Mouse (Mus musculus): ENCODE results near the gene Ints11.

Ints11 gene

DNA sequence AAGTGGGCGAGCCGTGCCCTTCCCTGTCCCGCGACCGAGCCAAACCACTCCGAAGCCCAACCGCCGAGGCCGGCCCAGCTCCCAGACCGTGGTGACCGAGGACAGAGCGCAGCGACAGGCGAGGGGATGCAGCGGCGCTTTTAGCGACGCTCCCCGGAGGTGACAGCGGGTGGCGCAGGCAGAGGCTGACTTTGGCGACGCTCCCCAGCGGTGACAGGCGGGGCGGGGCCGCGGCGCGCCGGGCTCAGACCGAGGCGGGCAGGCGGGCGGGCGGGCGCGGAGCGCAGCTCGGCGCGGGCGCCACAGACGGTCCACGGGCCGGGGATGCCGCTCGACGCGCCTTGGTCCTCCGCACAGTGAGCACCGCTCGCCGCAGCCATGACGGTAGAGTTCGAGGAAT, 22.7 kb downstream of the Ints11 start:
- peak; percentile 80 for DNase-seq (ENCODE audit: low read depth, low spot score)

DNA sequence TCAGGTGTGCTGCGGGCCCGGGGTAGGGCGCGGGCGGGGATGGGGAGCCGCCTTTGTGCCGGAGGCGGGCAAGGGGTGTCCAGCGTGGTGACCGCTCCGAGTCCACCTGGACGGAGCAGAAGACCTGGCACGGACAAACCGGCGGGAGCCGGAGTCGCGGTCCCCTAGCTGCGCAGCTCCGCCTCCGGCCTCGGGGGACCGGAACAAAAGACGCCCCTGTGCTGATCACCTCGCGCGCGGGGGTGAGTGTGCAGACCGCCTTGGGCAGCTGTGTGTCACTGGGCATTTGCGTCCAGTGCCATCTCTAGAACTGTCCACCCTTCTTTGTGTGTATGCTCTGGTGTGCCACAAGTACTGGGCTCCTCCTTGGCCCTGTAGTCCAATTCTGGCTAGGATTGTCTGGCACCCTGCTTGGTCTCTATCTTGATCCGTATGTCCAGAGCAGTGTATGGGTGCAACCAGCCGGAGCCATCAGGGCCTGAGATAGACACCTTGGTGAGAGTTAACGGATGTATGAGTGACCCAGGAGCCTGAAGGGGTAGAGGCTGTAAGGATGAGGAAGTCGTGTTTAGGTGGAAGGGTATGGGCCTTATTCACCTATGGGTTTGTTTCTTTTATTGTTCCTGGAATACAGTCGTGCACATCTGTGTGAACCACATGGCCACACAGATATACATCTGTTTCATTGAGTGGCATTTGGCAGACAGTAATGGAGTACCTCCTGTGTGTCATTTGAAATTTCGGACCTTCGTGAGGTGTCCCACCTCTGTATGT, 23.3 kb downstream of the Ints11 start:
- DNase-seq (ENCODE audit: low read depth, low spot score) = no peak

DNA sequence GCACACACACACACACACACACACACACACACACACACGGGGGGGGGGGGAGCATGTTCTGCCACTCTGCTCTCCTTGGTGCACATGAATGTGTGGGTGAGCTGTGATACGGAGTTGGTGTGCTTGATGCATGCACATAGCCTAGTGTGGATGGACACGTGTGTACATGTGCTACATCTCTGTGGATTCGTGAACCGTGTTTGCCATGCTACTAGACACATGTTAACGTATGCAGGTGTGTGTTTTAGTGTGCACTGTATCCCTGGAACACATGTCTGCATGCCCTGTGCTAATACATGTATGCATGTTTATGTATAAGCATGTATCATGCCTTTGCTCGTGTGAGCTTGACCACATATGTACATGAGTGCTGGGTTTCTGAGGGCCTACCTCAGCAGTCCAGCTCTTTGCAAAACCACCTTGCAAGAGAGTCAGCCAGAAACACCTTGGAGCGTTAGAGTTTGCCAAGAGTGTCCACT, 23.9 kb downstream of the Ints11 start:
- DNase-seq (ENCODE audit: low read depth, low spot score) = no peak

DNA sequence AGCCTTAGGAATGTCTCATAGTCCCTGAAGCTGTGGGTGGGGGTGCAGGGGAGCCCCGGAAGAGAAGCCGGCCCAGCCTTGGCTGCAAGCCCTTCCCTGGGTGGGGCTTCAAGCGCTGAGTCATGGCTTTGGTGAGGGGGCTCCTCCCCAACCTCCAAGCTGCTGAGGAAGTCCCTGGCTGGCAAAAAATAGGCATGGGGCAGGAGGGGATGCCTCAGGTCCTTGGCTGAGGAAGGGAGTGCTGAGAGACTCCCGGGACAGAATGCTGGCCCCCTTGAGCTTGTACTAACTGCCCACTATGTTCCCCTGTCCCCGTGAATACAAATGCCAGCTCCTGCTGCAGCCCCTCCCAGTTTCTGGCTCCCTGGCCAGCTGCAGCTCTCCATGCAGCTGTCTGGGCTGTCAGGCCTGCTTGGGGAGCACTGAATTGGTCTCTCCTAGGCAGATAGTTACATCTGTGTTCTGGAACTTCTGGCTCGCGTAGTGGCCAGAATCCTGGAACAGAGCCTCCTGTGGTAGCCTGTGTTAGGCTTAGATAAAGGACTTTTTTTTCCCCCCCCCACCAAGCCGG, 25.1 kb downstream of the Ints11 start:
- no peak for DNase-seq (ENCODE audit: low read depth, low spot score)

DNA sequence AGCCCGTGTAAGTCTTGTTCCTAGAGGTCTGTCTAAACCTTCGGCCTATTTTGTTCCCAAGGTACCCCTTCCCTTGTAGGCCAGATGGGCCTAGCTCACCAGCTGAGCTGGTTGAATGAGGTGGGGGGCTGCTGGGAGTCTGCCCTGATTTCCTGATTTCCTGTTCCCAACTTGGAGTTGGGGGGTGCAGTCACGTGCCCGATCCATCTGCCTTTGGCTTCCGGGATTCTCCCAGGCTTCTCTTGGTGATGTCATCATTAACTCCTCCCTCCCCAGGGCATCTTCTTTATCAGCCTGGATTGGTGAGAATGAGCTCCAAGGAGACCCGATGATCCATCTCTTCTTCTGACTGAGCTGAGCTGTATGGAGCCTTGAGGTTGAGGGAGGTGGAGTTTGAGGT, 25.9 kb downstream of the Ints11 start:
- peak; percentile 36 for DNase-seq (ENCODE audit: low read depth, low spot score)

DNA sequence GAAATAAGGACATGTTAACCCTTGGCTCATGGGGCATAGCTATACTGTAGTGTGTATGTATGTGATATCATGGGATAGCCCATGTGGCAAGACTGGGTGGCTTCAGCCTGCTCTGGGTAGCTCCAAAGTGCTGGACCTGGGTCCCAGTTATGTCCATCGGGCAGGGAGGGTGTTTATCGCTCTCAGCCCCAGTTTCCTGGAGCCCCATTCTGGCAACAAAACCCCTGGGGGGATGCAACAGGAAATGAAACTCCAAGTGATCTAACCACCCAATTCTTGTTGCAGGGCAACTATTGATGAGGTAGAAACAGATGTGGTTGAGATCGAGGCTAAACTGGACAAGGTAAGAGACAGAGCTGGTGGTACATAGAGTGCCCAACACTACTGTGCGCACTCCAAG, 26.5 kb downstream of the Ints11 start:
- no peak for DNase-seq (ENCODE audit: low read depth, low spot score)

DNA sequence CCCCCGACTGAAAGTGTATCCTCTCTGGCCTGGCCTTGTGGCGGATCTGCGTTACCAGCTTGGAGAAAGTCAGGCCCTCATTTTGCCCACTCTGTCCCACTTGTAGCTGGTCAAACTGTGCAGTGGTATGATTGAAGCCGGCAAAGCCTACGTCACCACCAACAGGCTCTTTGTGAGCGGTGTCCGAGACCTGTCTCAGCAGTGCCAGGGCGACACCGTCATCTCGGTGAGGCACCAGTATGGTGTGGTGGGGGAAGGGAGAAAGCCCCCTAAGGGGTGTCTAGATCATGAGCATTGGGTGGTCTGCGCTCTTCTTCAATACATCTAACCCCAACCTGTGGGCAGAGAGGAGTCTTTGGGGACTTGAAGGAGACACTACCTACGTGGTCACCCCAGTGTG, 27.1 kb downstream of the Ints11 start:
- DNase-seq (ENCODE audit: low read depth, low spot score) = no peak

DNA sequence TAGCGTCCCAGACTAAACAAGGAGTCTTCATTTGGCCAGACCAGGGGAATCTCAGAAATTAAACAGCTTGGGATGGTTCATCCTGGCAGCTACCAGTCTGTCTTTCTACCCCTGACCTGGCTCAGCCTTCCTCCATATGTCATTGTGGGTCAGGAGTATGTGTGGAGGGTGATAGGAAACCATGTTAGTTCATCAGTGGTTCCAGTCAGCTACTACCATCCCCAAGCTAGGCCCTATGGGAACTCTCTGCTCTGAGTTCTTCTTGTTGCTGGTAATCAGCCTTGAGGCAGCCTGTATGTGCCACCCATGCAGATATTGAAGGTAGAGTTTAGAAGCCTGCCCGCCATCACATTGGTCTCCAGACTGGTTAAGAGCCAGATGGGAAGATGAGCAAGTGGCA, 29.0 kb downstream of the Ints11 start:
- DNase-seq (ENCODE audit: low read depth, low spot score) = no peak

DNA sequence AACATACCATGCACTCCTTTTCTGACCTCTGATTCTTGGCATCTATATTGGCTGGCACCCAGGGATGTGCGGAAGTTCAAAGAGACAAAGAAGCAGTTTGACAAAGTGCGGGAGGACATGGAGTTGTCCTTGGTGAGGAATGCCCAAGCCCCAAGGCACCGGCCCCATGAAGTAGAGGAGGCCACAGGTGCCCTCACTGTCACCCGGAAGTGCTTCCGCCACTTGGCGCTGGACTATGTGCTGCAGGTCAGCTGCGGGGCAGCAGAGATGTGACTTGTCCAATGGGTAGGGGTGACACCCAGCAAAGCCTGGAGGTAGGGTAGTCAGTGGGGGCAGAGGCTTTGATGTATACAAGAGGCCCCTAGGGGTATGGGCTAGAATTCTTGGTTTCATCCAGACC, 30.0 kb downstream of the Ints11 start:
- no peak for DNase-seq (ENCODE audit: low read depth, low spot score)

DNA sequence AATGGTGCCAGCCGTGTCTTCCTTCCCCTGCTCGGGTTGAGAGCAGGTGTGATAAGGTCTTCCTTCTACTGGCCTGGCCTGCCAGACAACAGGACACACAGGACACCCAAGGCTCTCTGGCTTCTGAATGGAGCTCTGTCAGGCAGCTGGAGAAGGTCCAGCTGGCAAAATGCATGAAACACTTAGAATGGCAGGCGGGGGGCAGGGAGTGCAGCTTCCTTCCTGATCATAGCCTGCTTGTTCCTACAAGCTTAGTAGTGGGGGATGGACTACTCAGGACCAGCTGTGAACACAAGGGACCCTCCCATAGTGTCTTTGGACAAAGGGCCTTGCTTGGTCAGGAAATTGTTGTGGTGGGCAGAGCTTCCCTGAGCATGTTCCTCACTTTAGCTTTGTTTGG, 31.9 kb downstream of the Ints11 start:
- no peak for DNase-seq (ENCODE audit: low read depth, low spot score)

DNA sequence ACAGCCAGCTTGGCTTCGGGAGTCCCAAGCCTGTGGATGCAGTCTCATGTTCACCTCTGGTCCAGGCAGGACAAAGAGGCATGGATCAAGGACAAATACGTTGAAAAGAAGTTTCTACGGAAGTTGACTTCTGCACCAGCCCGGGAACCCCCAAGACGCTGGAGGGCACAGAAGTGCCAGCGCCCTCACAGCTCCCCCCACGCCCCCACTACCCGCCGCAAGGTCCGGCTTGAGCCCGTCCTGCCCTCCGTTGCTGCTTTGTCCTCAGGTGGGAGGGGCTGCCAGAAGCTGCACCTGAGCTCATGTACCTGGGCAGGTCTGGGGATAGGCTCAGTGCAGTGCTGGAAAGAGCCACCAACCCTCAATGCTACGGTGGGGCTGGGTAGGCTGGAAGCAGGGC, 33.9 kb downstream of the Ints11 start:
- no peak for DNase-seq (ENCODE audit: low read depth, low spot score)

DNA sequence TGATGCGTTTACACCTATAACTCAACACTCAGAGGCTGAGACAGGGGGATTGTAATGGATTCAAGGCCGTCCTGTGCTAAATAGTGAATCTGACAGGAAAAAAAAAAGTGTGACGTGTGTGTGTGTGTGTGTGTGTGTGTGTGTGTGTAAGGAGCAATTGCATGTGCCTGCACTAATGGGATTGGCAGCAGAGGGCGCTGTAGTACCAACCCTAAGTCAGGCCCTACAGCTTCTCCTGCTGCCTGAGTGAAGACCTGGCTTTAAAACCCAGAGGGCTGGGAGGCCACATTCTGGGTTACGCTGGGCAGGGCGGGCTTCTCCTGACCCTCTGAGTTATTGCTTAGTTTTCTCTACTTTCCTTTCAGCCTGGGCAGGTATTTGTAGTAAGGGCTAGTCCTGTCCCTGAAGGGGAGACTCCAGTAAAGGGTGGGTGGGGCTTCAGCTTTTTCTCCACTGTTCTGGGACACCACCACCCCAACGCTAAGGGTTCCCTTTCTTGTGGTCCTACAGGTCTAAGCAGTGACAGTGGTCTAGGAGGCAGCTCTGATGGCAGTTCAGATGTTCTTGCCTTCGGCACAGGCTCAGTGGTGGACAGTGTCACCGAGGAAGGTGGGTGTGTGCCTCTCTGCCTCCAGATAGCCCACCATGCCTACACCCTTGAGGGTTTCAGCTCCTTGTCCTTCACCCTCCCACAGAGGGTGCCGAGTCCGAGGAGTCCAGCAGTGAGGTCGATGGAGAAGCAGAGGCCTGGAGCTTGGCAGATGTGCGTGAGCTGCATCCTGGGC, 35.2 kb downstream of the Ints11 start:
- no peak for DNase-seq (ENCODE audit: low read depth, low spot score)

DNA sequence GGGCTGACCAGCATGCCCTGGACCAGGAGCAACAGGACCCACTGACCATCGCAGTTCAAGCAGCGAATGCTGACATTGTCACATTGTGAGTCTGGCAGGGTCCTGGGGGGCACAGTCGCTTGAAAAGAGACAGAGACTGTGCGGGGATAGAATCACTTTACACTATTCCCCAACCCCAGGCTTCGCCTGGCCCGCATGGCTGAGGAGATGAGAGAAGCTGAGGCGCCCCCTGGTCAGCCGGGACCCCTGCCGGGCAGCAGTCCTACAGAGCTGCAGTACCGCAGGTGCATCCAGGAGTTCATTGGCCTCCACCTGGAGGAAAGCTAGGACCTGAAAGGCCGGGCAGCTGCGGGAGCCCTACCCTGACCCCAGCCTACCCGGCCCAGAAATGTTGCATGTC, 36.3 kb downstream of the Ints11 start:
- DNase-seq (ENCODE audit: low read depth, low spot score) = no peak

DNA sequence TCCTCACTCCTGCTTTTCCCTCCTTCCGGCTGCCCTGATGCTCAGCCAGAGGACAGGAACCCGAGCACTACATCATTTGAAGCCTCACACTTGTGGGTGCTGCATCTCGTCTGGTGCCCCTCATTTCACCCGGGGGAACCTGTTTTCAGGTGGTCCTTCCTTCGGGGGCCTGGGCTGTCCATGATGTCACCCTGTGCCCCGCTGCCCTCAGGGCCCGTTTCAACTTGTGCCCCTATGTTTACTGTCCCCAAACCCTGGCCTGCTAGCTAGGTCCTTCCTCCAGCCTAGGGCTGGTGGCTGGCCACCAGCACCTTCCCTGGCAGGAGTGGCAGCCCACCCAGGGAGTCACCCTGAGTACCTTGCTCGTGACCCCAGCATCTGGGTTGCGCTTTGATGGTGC, 36.8 kb downstream of the Ints11 start:
- no peak for DNase-seq (ENCODE audit: low read depth, low spot score)

DNA sequence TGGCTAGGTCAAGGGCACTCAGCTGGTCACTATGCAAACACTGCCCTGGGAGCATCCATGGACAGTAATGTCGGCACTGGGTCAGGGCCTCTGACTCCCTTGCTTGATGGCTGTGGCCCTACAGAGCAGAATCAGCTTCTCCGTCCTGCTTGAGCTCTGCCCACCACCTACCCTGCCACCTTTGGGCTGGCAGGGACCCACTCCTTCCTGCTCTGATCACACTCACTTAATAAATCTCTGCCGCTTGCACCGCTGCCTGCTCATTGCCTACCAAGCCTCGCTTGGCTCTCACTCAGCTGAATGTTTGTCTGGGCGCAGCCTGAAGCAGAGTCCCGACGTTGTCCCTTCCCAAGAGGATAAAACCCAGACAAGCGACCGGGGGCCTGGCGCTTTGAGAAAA, 37.7 kb downstream of the Ints11 start:
- no peak for DNase-seq (ENCODE audit: low read depth, low spot score)

DNA sequence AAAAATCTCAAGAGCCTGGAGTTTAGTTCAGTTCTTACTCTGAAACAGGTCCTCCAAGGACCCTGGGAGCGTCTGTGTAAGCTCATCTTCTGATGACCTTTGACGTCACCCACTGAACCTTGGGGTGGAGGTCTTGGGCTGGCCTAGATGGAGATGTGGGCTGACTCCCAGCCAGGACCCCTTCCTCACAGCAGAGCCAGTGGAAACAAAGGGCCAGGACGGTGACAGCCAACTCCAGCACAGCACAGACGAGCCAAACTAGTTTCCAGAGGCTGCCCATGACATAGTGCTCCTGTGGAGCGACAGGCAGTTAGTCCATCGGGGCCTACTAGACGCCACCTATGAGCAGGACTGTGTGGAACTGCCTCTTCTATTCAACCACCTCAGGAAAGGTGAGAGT, 38.9 kb downstream of the Ints11 start:
- DNase-seq (ENCODE audit: low read depth, low spot score) = no peak

DNA sequence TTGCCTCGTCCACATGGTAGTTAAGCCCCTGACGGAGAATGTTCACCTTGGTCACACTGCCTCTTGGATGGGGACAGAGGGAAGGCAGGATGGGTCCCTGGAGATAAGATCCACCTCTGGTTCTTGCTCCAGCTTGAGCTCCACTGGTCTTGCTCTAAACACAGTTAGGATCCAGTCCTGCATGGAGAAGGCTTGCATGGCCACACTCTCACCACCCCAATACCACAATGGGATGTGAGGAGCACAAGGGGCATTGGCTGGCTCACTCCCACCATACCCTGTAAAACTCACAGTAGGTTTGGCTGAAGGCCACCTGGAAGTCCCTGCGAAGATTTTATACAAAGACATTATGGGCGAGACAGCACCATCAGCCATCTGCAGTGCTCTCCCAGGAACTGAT, 39.4 kb downstream of the Ints11 start:
- DNase-seq (ENCODE audit: low read depth, low spot score) = no peak

DNA sequence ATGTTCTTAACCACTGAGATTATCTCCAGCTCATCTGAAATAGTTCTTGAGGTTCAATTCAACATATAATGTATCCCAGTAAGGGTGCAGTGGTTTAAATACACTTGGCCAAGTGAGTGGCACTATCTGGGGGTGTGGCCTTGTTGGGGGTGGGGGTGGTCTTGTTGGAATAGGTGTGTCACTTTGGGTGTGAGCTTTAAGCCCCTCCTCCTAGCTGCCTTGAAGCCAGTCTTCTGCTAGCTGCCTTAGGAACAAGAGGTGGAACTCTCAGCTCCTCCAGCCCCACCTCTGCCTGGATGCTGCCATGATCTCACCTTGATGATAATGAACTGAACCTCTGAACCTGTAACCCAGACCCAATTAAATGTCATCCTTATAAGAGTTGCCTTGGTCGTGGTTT, 62.7 kb downstream of the Ints11 start:
- DNase-seq (ENCODE audit: low read depth, low spot score) = no peak
